Mouse (Mus musculus): ENCODE measurements around the gene Smarcad1. TPM values are rescaled to one million over a fixed set of nuclear protein-coding genes. Genes with fewer than 3 reads are reported as not detected.

Gene Smarcad1
- total RNA-seq, 2 experiments from 2014 or later: 16.5 to 18.1 TPM

Other genes with a start within 250 kb of the Smarcad1 start
- 1 to 10 TPM in 1 of 2 experiments, under 1 TPM in 1; 0.48 to 1.0 TPM for gene Hpgds, start 102.3 kb downstream of the Smarcad1 start, total RNA-seq (2021)